Mouse (Mus musculus) liver, embryonic 14.5 days (tissue): ENCODE measurements around the gene Agpat4. TPM values are rescaled to one million over a fixed set of nuclear protein-coding genes. Genes with fewer than 3 reads are reported as not detected.

Experiments
- ATAC-seq: fragments of 200-750 bp; cut with Nextera tagmentation; 2 replicates; pipeline ENCODE4 v1.8.0; 2017; ENCODE audit warnings: moderate number of reproducible peaks, mild to moderate bottlenecking, moderate library complexity; ENCODE audit not compliant: insufficient read depth
- DNase-seq, 3 experiments: peaks; one replicate each; pipeline ENCODE4 v3.0.0-alpha.2; 2012 to 2013; ENCODE audit warnings: low read depth in 3 of 3, low spot score in 3 of 3
- H3K27ac ChIP-seq: fragments of 300-500 bp; sonication (generic); 2 replicates; pipeline ENCODE4 v1.5.1; 2014; ENCODE audit warnings: moderate library complexity, mild to moderate bottlenecking, control low read depth, inconsistent platforms
- H3K27me3 ChIP-seq: fragments of 300-500 bp; sonication (generic); 2 replicates; pipeline ENCODE4 v1.6.1; 2014; ENCODE audit warnings: mild to moderate bottlenecking, low read length, moderate library complexity; ENCODE audit not compliant: control insufficient read depth, insufficient read depth
- H3K36me3 ChIP-seq: fragments of 300-500 bp; sonication (generic); replicated peaks from 2 replicates; pipeline ENCODE4 v1.6.1; 2014; ENCODE audit warnings: low read depth; ENCODE audit not compliant: control insufficient read depth, insufficient read depth
- H3K4me1 ChIP-seq, 2 experiments: fragments of 200-500 bp in 1 of 2; fragments of 300-500 bp in 1 of 2; sonication (generic) in 1 of 2; replicated peaks; 2 replicates each; pipeline ENCODE4 v1.6.1; 2012 to 2014; ENCODE audit warnings: antibody characterized with exemption in 1 of 2, inconsistent platforms in 1 of 2, low read length in 1 of 2; ENCODE audit not compliant: control insufficient read depth in 2 of 2, insufficient read depth in 2 of 2
- H3K4me2 ChIP-seq: fragments of 300-500 bp; sonication (generic); 2 replicates; pipeline ENCODE4 v1.6.1; 2014; ENCODE audit warnings: low read depth, mild to moderate bottlenecking, control low read depth, moderate library complexity
- H3K4me3 ChIP-seq, 2 experiments: fragments of 200-500 bp in 1 of 2; fragments of 300-500 bp in 1 of 2; sonication (generic) in 1 of 2; 2 replicates each; pipeline ENCODE4 v1.5.1; 2012 to 2014; ENCODE audit warnings: low read depth in 2 of 2, low read length in 2 of 2, mild to moderate bottlenecking in 2 of 2, control low read depth in 1 of 2, inconsistent platforms in 1 of 2, moderate library complexity in 1 of 2; ENCODE audit not compliant: insufficient read depth in 1 of 2
- H3K9ac ChIP-seq: fragments of 300-500 bp; sonication (generic); replicated peaks from 2 replicates; pipeline ENCODE4 v1.6.1; 2014; ENCODE audit warnings: mild to moderate bottlenecking, control low read depth, moderate library complexity
- H3K9me3 ChIP-seq: fragments of 300-500 bp; sonication (generic); 2 replicates; pipeline ENCODE4 v1.6.1; 2016; ENCODE audit warnings: low read length, mixed read lengths; ENCODE audit not compliant: control insufficient read depth
- CTCF ChIP-seq: IDR thresholded peaks from 2 replicates; pipeline ENCODE4 v1.5.1; 2016; ENCODE audit warnings: antibody characterized with exemption, low read depth, control low read depth
- EP300 ChIP-seq: IDR thresholded peaks from 2 replicates; pipeline ENCODE4 v1.6.1; 2016; ENCODE audit warnings: antibody characterized with exemption, low read depth
- WGBS: fragments of 180-500 bp; shearing (Covaris S2); extraction: QIAGEN DNeasy Blood & Tissue Kit; methylation state at CpG from one replicate; pipeline ENCODE4 v1.1.7; 2014; ENCODE audit not compliant: insufficient replicate concordance; 5-methylcytosine and 5-hydroxymethylcytosine counted together
- polyA plus RNA-seq, 2 experiments: library from polyadenylated mRNA; depleted of rRNA in 1 of 2; stranded (reverse) in 1 of 2; unstranded in 1 of 2; fragments of >200 nt; fragmentation: Nextera tagmentation in 1 of 2; extraction: Ambion mirVana in 1 of 2; gene quantifications; 2 replicates each; pipeline versions ENCODE4 v1.2.1 to v1.2.3; 2012 to 2014

Gene Agpat4
- polyA plus RNA-seq (2012; rRNA removed) (15.0 and 16.2 TPM in 2 replicates), polyA plus RNA-seq (2014; fragmentation: Nextera tagmentation; extraction: Ambion mirVana) (10.5 and 12.1 TPM in 2 replicates)

- Histone ChIP-seq H3K36me3 (no peaks in the 10 kb centered on the region), H3K9me3 (peaks cover 3% of the 10 kb centered on the region), H3K27ac (peak within 1 kb of the TSS; percentile 90), H3K4me2 (peak within 1 kb of the TSS; percentile 100), H3K4me3 (peak within 1 kb of the TSS; percentile 86 to 99), H3K9ac (peak within 1 kb of the TSS; percentile 98), H3K4me1 (peaks cover 31 to 32% of the 10 kb centered on the region in 2 experiments), H3K27me3 (no peaks in the 10 kb centered on the region)
- TF ChIP-seq CTCF = no peak
- no peak for TF ChIP-seq EP300
- WGBS = under 1% methylated on average over 13 of the region's 13 CpGs
- DNase-seq (no peak), ATAC-seq (peak; percentile 64)
These were observed at the start of gene Agpat4 for GRCm38 (mm10) chr17:12118561-12118925. Agpat4 (plus strand) TSS chr17:12118704.

GRCm38 (mm10) chr17:12076816-12077215 lies 41.7 kb upstream of the Agpat4 start:
- Histone ChIP-seq H3K27me3 (no peaks in the 10 kb centered on the region), H3K4me2 (no peak overlapping the region), H3K9ac (no peak overlapping the region), H3K36me3 (no peaks in the 10 kb centered on the region), H3K9me3 (no peaks in the 10 kb centered on the region), H3K4me3 (no peak overlapping the region), H3K4me1 (no peaks in the 10 kb centered on the region), H3K27ac (no peak overlapping the region)
- DNase-seq (no peak), ATAC-seq (no peak)
- no peak for TF ChIP-seq EP300
- TF ChIP-seq CTCF = no peak
- WGBS = 42% methylated on average over 2 of the region's 2 CpGs

GRCm38 (mm10) chr17:12080656-12081495 lies 37.6 kb upstream of the Agpat4 start:
- H3K27ac ChIP-seq = no peak overlapping the region
- H3K4me2 ChIP-seq = no peak overlapping the region
- H3K27me3 ChIP-seq = no peaks in the 10 kb centered on the region
- WGBS = 45% methylated on average over 20 of the region's 20 CpGs
- no peak overlapping the region for H3K4me3 ChIP-seq
- H3K4me1 ChIP-seq = no peaks in the 10 kb centered on the region
- H3K9ac ChIP-seq = no peak overlapping the region
- DNase-seq = no peak
- no peaks in the 10 kb centered on the region for H3K9me3 ChIP-seq
- TF ChIP-seq CTCF = no peak
- no peak for TF ChIP-seq EP300
- ATAC-seq = no peak
- no peaks in the 10 kb centered on the region for H3K36me3 ChIP-seq

GRCm38 (mm10) chr17:12082201-12082600 lies 36.3 kb upstream of the Agpat4 start:
- no peaks in the 10 kb centered on the region for H3K36me3 ChIP-seq
- DNase-seq (no peak), ATAC-seq (no peak)
- TF ChIP-seq EP300 = no peak
- TF ChIP-seq CTCF = no peak
- no peak overlapping the region for H3K27ac ChIP-seq
- H3K4me2 ChIP-seq = no peak overlapping the region
- H3K4me3 ChIP-seq = no peak overlapping the region
- WGBS = 68% methylated on average over 5 of the region's 5 CpGs
- no peak overlapping the region for H3K9ac ChIP-seq
- H3K27me3 ChIP-seq = no peaks in the 10 kb centered on the region
- H3K9me3 ChIP-seq = no peaks in the 10 kb centered on the region
- no peaks in the 10 kb centered on the region for H3K4me1 ChIP-seq

- Histone ChIP-seq H3K4me1 (no peaks in the 10 kb centered on the region), H3K9ac (no peak overlapping the region), H3K4me3 (no peak overlapping the region), H3K27me3 (no peaks in the 10 kb centered on the region), H3K9me3 (no peaks in the 10 kb centered on the region), H3K4me2 (no peak overlapping the region), H3K36me3 (no peaks in the 10 kb centered on the region), H3K27ac (no peak overlapping the region)
- no peak for DNase-seq
- WGBS = 61% methylated on average over 5 of the region's 5 CpGs
- TF ChIP-seq EP300 (no peak), CTCF (no peak)
- ATAC-seq = no peak
These were observed 28.1 kb upstream of the Agpat4 start for GRCm38 (mm10) chr17:12090261-12090927.
